Mouse (Mus musculus): ENCODE results near the gene Ube2q2. TPM values are rescaled to one million over a fixed set of nuclear protein-coding genes. Genes with fewer than 3 reads are reported as not detected.

Gene Ube2q2
- polyA plus RNA-seq (2015; fragmentation: Illumina TruSeq; extraction: RNeasy Lipid Tissue Mini Kit (QIAGEN cat#74804); ENCODE audit: insufficient read depth, low read depth, low replicate concordance), result 7.4 TPM

GRCm38 (mm10) chr9:55148854-55149498 lies at the start of gene Ube2q2:
Gene Ube2q2, plus strand, starts transcription at chr9:55148854.

GRCm38 (mm10) chr9:55208790-55209481 lies 60.3 kb downstream of the Ube2q2 start, which contains the start of gene Fbxo22:
Gene Fbxo22, plus strand, starts transcription at chr9:55208925.

Other genes with a start within 250 kb of the Ube2q2 start
- 0.72 TPM for gene Hykk, start 231.6 kb upstream of the Ube2q2 start, polyA plus RNA-seq (2015; fragmentation: Illumina TruSeq; extraction: RNeasy Lipid Tissue Mini Kit (QIAGEN cat#74804); ENCODE audit: insufficient read depth, low read depth, low replicate concordance)
- 31.0 TPM for gene Psma4, start 198.1 kb upstream of the Ube2q2 start, polyA plus RNA-seq (2015; fragmentation: Illumina TruSeq; extraction: RNeasy Lipid Tissue Mini Kit (QIAGEN cat#74804); ENCODE audit: insufficient read depth, low read depth, low replicate concordance)
- not detected for gene AY074887, start 197.9 kb upstream of the Ube2q2 start, polyA plus RNA-seq (2015; fragmentation: Illumina TruSeq; extraction: RNeasy Lipid Tissue Mini Kit (QIAGEN cat#74804); ENCODE audit: insufficient read depth, low read depth, low replicate concordance)
- not detected for gene Chrna5, start 168.0 kb upstream of the Ube2q2 start, polyA plus RNA-seq (2015; fragmentation: Illumina TruSeq; extraction: RNeasy Lipid Tissue Mini Kit (QIAGEN cat#74804); ENCODE audit: insufficient read depth, low read depth, low replicate concordance)
- 0.30 TPM for gene Chrna3, start 122.3 kb upstream of the Ube2q2 start, polyA plus RNA-seq (2015; fragmentation: Illumina TruSeq; extraction: RNeasy Lipid Tissue Mini Kit (QIAGEN cat#74804); ENCODE audit: insufficient read depth, low read depth, low replicate concordance)
- gene Chrnb4, start 100.1 kb upstream of the Ube2q2 start, polyA plus RNA-seq (2015; fragmentation: Illumina TruSeq; extraction: RNeasy Lipid Tissue Mini Kit (QIAGEN cat#74804); ENCODE audit: insufficient read depth, low read depth, low replicate concordance), result 0.35 TPM
- gene Fbxo22, start 60.1 kb downstream of the Ube2q2 start, polyA plus RNA-seq (2015; fragmentation: Illumina TruSeq; extraction: RNeasy Lipid Tissue Mini Kit (QIAGEN cat#74804); ENCODE audit: insufficient read depth, low read depth, low replicate concordance), result 8.3 TPM
- 0.57 TPM for gene Nrg4, start 178.0 kb downstream of the Ube2q2 start, polyA plus RNA-seq (2015; fragmentation: Illumina TruSeq; extraction: RNeasy Lipid Tissue Mini Kit (QIAGEN cat#74804); ENCODE audit: insufficient read depth, low read depth, low replicate concordance)
- gene Tmem266, start 178.1 kb downstream of the Ube2q2 start, polyA plus RNA-seq (2015; fragmentation: Illumina TruSeq; extraction: RNeasy Lipid Tissue Mini Kit (QIAGEN cat#74804); ENCODE audit: insufficient read depth, low read depth, low replicate concordance), result 0.33 TPM